Mouse (Mus musculus) spleen, adult 18-20 months (tissue): ENCODE measurements at regions not wholly inside any gene's neighbourhood (a gene's known extent, or its start where the extent isn't known, plus 50 kb on each side); places are given as distances from the start of the nearest gene placed in this dataset.

Source experiments
- DNase-seq, 2 experiments: peaks; one replicate each; pipeline ENCODE4 v3.0.0; 2022; ENCODE audit warnings: mixed read lengths in 2 of 2

DNA sequence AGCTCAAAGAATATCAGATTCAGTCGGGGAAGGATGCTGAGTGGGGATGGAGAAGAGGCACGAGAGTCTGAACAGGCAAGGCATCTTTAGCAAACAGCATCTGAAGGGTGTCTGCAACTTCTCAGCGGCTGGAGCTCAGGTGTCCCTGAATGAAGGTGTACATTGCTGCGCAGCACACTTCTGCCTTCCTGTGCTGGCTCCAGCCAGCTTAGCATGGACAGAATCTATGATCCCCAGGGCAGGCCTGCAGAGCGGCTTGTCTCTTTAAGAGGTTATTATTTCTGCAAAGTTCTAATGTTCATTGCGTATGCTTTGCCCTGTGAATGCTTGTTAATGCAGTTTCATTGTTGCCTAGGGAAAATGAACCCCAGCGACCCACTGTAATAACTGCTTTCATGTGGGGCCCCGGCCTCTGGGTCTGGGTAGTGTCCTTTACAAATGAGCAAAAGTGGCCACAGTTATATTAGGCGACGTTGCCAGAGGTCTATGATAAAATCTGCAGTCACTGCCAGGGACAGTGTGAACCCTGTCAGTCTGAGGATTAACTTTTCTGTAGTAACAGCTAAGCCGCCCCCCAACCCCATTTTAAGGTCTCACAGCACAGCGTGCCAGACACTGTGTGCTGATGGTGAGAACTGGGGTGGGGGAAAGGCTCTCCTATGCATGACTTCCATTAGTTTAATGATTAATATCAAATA, 88.3 kb upstream of the Bmper start:
- DNase-seq, result no peak

DNA sequence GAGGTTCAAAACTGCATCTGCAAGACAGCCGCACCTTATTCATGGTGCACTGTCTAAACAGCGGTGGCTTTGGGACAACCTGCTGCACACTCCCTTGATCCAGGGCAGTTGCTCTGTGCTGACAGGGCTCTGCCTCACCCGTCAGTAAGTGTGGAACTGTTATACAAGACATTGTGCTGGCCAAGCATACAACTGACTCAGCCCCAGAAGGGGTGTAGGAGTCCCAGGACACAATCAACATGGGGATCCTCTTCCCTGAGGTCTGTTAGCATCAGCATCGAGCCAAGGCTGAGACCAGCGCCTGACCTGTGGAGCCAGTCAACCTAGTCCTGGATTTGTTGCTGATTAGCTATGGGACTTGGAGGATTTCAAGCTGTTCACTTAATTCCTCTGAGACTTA, 86.4 kb upstream of the Bmper start:
- no peak for DNase-seq

DNA sequence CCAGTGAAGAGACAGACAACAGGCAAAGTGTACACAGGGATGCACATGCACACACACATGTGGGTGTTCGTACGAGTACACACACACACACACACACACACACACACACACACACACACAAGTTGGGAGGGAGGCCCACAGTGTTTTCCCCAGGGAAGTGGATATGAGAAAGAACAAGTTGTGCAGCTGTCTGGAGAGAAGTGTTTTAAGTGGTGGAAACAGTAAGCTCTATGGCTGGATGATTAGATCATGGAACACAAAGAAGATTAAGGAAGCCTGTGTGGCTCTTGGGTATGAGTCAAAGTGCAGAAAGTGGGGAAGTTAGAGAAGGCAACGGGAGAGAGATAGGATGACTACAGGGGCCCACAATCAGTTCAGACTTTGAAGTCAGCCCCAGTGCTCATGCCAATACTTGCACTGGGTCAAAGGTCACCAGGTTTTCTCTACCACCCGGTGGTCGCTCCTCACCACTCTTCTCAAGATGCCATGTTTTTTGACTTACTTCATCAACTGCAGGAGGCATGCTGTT, 85.1 kb upstream of the Bmper start:
- no peak for DNase-seq

DNA sequence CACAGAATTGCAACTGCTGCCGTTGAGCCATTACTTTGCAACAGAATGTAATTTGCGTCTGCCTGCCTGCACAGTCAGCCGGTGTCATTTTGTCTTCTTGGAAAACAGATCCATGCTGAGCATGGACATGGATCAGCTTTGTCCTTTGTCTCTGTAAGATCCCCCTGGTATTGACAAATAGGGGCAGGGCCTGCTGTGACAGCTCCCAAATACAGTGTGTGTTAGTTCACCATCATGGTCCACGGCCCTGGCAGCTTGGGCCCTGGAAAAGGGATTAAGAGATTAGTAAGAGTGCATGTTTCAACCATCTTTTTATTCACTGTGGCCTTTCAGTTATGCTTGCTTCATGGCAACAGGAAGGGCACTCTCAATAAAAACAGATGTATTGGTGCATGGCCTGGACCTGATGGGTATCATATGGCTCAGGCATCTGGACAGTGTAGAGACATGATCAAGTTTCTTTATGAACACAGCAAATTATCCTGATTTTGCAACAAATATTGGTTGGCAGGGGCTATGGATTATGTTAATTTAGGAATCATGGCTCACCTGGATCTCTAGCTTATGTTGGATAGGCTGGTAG, 83.2 kb upstream of the Bmper start:
- DNase-seq, result no peak

DNA sequence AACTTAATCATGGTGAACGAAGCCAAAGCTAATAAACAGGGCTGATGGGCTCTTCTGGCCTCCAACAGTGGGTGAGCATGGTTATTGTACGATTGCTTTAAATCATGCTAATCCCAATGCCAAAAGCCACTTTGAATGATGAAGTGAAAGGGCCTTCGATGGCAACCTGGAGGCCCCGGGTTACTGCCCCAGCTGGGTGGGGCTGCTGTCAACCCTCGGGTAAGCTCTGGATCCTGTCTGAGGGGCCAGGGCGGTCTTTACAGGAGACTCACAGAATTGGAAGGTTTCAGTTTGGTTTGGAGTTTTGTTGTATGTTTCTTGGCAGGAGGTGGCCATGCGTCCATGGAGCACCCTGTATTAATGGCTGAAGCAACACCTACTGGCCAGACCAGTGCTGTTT, 78.6 kb upstream of the Bmper start:
- no peak for DNase-seq

DNA sequence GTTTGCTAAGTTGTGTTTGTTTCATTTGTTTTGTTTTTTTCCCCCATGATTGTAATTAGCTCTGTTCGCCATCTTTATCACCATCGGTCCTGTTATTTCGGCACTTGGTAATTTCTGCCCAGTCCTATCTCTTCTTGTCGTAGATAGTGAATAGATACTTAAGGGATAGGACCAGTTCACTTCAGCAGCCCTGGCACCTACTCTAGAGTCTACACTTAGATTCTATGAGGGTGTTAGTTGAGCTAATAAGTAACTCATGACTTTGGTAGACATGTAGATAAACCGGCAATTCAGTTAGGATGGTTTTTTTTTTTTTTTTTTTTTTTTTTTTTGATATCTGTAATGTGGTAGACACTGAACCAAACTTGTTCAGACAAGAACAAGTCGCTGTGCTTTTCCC, 72.5 kb upstream of the Bmper start:
- DNase-seq, result no peak

DNA sequence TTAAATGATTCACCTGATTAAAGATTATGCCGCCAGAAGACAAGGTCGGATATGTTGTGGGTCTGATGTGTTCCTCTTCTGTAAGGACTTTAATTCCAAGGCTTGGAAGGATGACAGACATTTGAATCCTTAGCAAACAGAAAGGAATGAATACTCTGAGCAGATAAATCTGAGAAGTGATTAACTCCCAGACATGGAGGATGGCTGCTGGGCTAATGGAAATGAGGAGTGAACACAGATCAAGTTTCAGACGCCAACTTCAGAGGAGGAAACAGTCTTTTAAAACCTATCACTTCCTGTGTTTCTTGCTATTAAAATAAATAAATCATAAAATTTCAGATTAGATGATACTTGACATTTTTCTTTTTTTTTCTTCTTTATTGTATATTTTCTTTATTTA, 72.0 kb upstream of the Bmper start:
- DNase-seq, result no peak

DNA sequence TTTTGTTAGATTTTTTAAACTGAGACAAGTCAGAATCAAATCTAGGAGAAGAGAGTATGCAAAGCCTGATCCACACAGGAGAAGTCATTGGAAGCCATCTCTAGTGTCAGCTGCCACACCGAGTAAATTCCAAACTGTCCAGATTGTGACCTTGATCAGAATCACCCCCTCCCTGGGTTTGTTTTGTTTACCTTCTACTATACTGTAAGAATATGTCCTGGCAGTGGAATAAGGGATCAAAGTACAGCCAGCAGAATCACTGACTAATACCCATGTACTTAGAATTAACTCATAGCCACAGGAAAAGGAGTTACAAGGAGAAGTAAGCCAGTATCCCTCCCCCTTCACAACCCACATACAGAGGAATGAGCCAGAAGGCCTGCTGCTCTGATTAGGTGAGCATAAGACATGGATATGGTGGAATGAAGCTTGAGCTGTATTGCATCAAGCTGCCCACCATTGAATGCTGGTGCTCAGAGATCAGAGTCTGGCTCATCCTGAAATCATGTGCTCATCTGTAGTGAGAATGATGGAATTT, 70.9 kb upstream of the Bmper start:
- DNase-seq, result no peak

DNA sequence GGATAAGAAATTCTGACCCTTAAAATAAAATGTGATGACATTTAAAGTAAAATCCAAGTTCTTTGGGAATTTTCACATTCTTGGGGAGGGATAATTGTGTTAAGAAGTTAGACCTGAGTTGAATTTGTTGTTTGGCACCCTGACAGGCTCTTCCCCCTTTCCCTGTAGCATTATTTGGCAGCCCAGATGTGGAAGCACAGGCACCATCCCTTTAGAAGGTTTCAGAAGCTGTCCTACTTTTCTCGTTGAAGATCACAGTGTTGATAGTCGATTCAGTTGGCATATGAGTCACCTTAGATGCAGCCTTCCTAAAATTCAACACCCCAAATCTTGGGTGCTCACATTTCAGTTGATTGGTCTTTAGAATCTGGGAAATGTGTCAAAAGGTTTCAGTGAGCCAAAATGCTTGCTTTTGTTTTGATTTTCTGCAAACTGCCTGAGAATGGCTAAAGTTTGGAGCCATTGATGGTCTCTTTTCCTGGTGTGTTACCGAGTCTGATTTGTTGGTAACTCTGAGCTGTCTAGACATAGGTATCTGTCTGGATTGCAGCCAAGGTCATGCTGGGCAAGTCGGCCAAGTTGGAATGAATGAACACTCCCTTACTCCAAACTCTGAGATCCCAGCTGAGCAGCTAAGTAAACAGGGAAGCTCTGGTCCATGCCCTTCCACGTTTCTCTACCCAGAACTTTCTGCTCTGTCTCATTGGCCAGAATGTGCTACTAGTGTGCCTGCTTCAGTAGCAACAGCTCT, 65.9 kb upstream of the Bmper start:
- DNase-seq, result no peak

DNA sequence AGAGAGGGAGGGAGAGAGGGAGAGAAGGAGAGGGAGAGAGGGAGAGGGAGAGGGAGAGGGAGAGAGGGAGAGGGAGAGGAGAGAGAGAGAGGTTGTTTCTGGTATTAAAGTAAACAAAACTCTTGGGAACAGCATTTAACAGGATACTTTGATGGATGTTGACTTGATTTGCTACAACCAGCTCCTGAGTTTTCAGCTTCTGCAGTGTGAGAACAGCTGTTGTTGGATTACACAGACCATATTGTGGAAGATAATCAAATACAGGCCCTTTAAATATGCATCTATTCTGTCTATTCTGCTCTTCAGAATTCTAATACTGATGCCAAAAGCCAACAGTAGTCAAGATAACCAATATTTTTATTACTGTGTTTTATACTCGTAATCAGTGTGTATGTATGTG, 64.4 kb upstream of the Bmper start:
- DNase-seq, result no peak

DNA sequence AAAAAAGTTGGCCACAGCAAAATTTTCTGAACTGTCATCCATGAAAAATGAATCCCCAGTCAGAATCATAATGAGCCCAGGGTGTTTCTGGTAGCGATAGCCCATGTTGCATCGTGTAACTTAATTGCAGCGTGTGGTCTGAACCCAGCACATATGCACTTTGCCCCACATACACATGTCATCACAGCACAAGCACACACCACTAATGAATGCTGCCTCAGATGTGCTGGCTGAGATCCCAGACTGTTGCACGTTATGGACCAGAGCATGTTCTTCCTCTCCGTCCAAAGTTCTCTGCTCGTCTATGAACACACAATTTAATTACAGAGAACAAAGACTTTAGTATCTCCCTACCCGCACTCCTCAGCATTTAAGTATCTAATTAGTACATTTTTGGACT, 61.5 kb upstream of the Bmper start:
- no peak for DNase-seq

DNA sequence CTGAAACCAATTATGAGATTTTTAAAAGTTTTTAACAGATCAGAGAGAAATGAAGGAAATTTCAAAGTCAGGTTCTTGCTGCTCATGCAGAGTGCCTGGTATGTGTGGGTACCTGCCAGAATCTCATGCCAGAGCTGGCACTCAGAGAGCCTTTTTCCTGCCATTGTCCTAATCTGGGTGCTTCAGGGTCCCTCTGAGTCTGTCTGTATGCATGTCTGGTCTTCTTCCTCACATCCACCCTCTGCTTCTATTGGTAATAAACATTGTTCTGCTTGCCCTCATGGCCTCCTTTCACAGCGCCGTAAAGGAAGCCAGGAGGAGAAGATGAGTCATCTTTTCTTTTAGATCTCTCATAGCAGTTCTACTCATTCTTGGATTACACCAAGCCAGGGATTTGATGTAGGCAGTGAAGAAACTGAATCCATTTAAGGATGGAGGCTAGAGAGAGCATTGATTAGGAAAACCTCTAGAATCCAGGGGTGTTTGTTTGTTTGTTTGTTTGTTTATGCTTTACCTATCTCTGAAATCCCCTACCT, 55.8 kb upstream of the Bmper start:
- no peak for DNase-seq

DNA sequence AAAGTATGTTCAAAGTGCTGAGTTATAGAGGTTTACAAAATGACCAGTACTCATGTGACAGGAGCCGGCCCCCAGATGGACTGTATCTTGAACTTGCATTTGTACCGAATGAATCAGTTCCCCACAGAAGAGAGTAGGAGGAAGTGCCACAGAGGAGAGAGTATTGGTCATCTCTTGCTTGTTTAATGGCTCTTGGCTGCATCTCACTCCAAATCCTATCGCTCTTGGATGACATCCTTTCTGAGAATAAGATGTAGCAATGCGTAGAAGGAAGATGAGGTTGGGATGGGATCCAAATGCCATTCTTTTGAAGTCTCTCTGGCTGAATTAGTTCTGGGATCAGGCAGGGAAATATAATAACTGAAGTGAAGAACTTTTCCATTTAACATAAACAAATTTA, 55.2 kb upstream of the Bmper start:
- no peak for DNase-seq

DNA sequence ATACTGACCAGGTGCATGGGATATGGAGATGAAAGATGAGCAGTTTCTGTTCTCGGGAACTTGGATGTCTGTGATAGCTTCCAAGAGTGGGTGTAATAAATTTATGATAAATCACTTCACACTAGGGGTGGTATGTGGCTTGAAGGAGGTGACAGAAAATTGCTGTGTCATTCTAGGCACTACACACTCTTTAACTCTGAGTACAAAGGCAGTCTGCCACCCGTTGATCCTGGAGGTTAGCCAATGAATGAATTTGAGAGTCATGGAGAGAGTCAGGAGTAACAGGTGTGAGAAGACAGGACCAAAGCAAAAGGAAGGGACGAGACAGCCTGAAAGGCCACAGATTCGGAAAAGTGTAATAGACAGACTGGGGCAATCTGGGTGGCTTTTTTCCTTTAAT, 54.7 kb upstream of the Bmper start:
- no peak for DNase-seq

DNA sequence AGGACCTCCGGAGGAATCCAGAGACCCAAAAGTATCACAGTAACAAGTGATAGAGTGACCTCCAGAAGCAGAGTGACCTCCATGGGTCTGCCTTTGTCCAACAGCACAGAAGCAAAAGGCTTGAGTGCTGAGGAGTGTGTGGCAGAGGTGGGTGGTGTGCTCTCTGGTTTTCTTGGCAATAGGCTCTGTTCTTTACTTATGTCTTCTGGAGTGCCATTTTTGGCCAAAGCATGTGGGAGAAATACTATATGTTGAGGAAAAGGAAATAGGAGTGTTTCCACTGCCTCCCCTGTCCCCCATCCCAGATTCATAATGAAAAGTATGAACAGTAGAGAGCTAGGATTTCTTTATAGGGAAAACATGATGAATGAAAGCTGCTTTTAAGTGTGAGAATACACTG, 51.5 kb upstream of the Bmper start:
- DNase-seq, result no peak
